Mouse (Mus musculus): ENCODE data around the gene Fem1b.

Gene Fem1b

DNA sequence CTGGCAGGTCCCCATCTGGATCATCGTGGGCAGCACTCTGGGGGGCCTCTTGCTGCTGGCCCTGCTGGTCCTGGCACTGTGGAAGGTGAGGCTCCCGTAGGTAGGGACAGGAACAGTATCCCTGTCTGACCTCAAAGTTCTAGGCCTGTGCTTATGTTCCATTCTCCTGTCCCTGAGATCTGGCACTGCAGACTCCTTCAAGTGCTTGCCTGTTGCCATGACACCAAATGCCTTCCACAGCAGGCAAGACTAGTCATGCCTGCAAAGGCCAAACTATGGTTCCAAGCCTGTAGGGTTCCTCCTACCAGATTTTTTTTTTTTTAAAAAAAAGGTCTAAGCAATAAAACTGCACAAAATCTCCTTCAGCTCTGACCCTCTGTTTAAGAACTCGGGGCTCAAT, 29.8 kb downstream of the Fem1b start:
- DNase-seq (ENCODE audit: low read depth, low spot score), result no peak

DNA sequence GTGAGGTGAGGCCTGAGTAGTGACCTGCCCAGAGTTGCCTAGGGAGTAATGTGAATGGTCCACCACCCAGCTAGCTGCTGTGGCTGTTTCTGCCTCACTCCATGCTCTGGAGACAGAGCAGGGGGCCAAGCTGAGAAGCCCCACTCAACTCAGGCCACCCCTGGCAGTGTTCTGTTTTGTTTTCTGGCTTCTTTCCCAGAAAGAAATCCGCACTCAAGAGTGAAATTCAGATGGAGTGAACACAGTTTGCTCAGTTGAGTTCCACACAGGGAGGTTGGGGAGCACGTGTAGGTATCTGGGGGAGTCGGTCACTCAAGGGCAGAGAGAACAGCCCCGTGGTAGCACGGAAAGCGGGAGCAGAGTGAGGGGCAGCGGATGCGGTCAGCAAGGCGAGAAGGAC, 33.0 kb downstream of the Fem1b start:
- DNase-seq (ENCODE audit: low read depth, low spot score), result no peak

- peak; percentile 92 for DNase-seq (ENCODE audit: low read depth, low spot score)
These were observed 34.3 kb downstream of the Fem1b start for GRCm38 (mm10) chr9:62777461-62777860.

GRCm38 (mm10) chr9:62775464-62775863, 36.3 kb downstream of the Fem1b start:
- DNase-seq (ENCODE audit: low read depth, low spot score), result no peak

DNA sequence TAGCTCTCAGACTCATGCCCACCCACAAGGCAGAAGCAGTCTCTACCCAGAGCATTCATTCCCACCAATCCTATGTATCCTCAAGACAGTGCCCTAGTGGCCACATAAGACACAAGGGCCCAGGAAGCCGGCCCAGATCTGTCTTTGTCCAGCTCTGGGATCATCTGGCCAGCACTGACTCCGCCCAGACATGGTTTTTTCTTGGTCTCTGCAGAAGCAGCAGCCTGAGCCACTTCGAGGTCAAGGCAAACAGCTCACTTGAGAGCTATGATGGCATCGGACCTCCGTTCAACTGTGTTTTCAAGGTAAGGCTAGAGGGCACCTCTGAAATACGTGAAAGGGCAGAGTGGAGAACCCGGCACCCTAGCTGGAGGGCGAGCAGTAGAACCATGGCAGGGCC, 39.0 kb downstream of the Fem1b start:
- DNase-seq (ENCODE audit: low read depth, low spot score), result no peak

DNA sequence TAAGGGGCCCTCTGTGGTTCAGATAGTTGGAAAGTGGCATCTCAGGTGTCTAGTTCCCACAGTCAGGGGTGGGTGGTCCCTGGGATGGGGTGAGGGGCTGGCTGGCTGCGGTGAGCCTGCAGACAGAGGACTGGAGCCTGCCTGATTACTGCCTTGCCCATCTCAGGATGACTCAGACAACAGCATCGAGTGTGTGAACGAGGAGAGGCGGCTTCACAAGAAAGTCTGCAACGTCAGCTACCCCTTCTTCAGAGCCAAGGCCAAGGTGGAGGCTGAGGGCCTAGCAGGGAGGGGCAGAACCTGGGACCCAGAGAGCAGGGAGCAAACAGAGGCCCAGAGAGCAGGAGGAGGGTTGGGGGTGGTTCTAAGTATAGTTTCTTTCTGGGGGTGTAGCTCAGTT, 43.4 kb downstream of the Fem1b start:
- DNase-seq (ENCODE audit: low read depth, low spot score), result no peak

GRCm38 (mm10) chr9:62767464-62767863, 44.3 kb downstream of the Fem1b start:
- no peak for DNase-seq (ENCODE audit: low read depth, low spot score)

GRCm38 (mm10) chr9:62765346-62765745, 46.4 kb downstream of the Fem1b start:
- DNase-seq (ENCODE audit: low read depth, low spot score), result no peak

DNA sequence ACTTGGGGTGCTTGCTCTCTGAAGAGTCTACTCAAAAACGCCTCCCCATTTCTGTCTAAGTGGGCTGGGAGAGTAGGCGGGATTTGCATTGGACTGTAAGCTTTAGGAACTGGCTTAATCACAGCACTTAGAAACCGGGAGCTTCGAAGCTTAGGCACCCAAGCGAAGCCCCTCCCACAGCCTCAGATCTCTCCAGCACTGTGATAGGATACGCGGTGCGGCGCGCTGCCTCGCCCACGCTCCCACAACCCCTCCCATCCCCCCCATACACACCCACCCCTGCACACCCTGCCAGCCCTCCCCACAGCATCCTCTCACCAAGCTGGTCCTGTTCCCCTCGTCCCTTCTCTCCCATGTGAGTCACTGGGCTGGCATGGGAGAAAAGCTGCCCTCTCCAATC, 48.3 kb downstream of the Fem1b start:
- DNase-seq (ENCODE audit: low read depth, low spot score), result peak; percentile 54

GRCm38 (mm10) chr9:62759601-62760000, 52.1 kb downstream of the Fem1b start:
- peak; percentile 35 for DNase-seq (ENCODE audit: low read depth, low spot score)

DNA sequence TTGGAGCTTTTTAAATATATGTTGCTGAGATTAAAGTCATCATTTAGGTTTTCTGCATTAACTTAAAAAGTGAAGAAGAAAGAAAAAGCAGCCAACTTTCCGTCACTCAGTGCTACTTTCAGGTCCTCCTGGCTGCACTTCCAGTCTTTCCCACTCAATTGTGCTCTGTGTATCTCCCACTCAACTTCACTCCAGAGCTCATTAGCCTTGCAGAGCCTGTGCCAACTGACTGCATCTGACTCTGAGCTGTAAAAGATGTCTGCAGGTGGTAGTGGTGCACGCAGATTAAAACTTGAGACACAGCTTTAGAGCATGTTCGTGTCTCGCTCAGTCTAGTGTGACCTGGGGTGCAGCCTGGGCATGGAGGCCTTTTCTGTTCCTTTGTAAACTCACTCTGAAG, 53.4 kb downstream of the Fem1b start:
- no peak for DNase-seq (ENCODE audit: low read depth, low spot score)

GRCm38 (mm10) chr9:62750381-62750780, 61.4 kb downstream of the Fem1b start:
- no peak for DNase-seq (ENCODE audit: low read depth, low spot score)

DNA sequence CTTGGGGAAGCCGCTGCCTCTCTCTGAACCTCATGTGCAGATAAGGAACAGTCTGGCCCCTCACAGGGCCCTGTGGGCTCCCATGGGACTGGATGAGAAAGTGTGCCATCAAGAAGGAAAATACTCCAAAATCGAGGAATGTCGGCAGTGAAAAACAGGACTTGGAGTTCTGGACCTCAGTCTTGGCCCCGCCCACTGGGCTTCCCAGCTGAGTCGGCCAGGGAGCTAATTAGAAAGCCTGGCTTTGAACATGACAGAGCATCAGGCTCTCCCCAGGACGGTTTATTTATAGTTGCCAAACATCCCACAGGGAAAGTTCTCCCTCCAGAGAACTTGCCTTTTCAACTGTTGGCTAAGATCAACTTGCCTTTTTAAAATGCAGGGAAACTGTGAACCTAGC, 62.1 kb downstream of the Fem1b start:
- DNase-seq (ENCODE audit: low read depth, low spot score), result no peak

- no peak for DNase-seq (ENCODE audit: low read depth, low spot score)
These were observed 65.1 kb downstream of the Fem1b start for GRCm38 (mm10) chr9:62746646-62747045.

GRCm38 (mm10) chr9:62744558-62745275, 67.0 kb downstream of the Fem1b start:
- peak; percentile 37 for DNase-seq (ENCODE audit: low read depth, low spot score)

All from ES-CJ7 (cell line).